Mouse (Mus musculus): Measurements from ENCODE around the gene Rnf5. TPM values are rescaled to one million over a fixed set of nuclear protein-coding genes. Genes with fewer than 3 reads are reported as not detected.

The Rnf5 gene
- polyA plus RNA-seq, 1 experiment from 2014 or later = 202 TPM

GRCm38 (mm10) chr17:34563354-34563753, 40.1 kb downstream of the Rnf5 start:
- 75% methylated on average over 11 of the region's 11 CpGs for WGBS

GRCm38 (mm10) chr17:34562595-34562994, 40.9 kb downstream of the Rnf5 start:
- H3K9me3 ChIP-seq (replicated peaks) = no peaks in the 10 kb centered on the region
- no peaks in the 10 kb centered on the region for H3K36me3 ChIP-seq
- H3K27me3 ChIP-seq (ENCODE audit: low read depth, poor library complexity, severe bottlenecking) = no peaks in the 10 kb centered on the region
- DNase-seq (ENCODE audit: low spot score) = no peak
- 71% methylated on average over 3 of the region's 3 CpGs for WGBS
- H3K27ac ChIP-seq (replicated peaks) = no peak overlapping the region
- peaks cover 15% of the 10 kb centered on the region for H3K4me1 ChIP-seq
- H3K4me3 ChIP-seq = no peak overlapping the region

More at GRCm38 (mm10) chr17:34563354-34563753, 40.1 kb downstream of the Rnf5 start:
- Histone ChIP-seq H3K36me3 (no peaks in the 10 kb centered on the region), H3K27ac (replicated peaks) (no peak overlapping the region), H3K9me3 (replicated peaks) (no peaks in the 10 kb centered on the region), H3K27me3 (ENCODE audit: low read depth, poor library complexity, severe bottlenecking) (no peaks in the 10 kb centered on the region), H3K4me3 (no peak overlapping the region), H3K4me1 (peaks cover 15% of the 10 kb centered on the region)
- DNase-seq (ENCODE audit: low spot score) = no peak

- WGBS = 43% methylated on average over 8 of the region's 8 CpGs
- H3K4me1 ChIP-seq = peaks cover 15% of the 10 kb centered on the region
- H3K27me3 ChIP-seq (ENCODE audit: low read depth, poor library complexity, severe bottlenecking) = no peaks in the 10 kb centered on the region
- no peaks in the 10 kb centered on the region for H3K36me3 ChIP-seq
- DNase-seq (ENCODE audit: low spot score) = no peak
- no peaks in the 10 kb centered on the region for H3K9me3 ChIP-seq (replicated peaks)
- no peak overlapping the region for H3K4me3 ChIP-seq
- H3K27ac ChIP-seq (replicated peaks) = no peak overlapping the region
Observed at GRCm38 (mm10) chr17:34561200-34561599, 42.3 kb downstream of the Rnf5 start.

DNA sequence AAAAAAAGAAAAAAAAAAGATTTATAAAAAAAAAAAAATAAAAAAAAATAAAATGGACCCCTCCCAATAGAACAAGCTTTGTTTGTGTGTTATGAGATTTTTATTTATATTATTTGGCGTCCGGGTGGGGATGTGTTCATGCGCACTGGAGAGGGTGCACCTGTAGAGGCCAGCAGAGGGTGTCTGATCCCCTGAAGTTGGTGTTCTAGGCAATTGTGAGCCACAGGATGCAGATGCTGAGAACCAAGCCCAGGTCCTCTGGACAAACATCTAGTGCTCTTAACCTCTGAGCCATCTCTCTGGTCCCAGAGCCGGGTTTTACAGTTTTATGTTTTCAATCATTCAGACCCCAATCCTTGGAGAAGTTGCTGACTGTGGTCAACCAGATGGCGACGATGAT, 43.1 kb downstream of the Rnf5 start:
- no peak overlapping the region for H3K4me3 ChIP-seq
- peaks cover 15% of the 10 kb centered on the region for H3K4me1 ChIP-seq
- 88% methylated on average over 6 of the region's 6 CpGs for WGBS
- H3K36me3 ChIP-seq = no peaks in the 10 kb centered on the region
- H3K27me3 ChIP-seq (ENCODE audit: low read depth, poor library complexity, severe bottlenecking) = no peaks in the 10 kb centered on the region
- no peaks in the 10 kb centered on the region for H3K9me3 ChIP-seq (replicated peaks)
- DNase-seq (ENCODE audit: low spot score) = no peak
- H3K27ac ChIP-seq (replicated peaks) = no peak overlapping the region

- DNase-seq (ENCODE audit: low spot score) = no peak
Observed at GRCm38 (mm10) chr17:34559895-34560294, 43.6 kb downstream of the Rnf5 start.

DNA sequence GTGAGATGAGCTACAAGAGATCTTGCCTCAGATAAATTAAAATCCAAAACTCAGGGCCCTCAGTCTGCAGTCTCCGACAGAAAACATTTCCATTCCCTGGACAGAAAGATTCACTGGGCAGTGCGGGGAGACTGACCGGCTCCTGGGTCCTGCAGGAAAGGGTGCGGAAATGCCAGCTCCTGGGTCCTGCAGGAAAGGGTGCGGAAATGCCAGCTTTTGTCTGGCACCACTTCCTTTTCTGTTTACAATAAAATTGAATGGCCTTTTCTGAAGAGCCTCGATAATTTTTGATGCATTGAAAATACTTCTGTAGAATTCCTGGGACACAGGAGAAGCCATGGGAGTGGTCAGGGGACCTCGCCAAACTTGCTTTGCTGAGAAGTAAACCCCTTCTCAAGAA, 44.4 kb downstream of the Rnf5 start:
- Histone ChIP-seq H3K27ac (replicated peaks) (no peak overlapping the region), H3K36me3 (no peaks in the 10 kb centered on the region), H3K27me3 (ENCODE audit: low read depth, poor library complexity, severe bottlenecking) (no peaks in the 10 kb centered on the region), H3K4me1 (peaks cover 8% of the 10 kb centered on the region), H3K4me3 (no peak overlapping the region), H3K9me3 (replicated peaks) (no peaks in the 10 kb centered on the region)
- DNase-seq (ENCODE audit: low spot score) = no peak
- 88% methylated on average over 7 of the region's 7 CpGs for WGBS

More at GRCm38 (mm10) chr17:34559895-34560294, 43.6 kb downstream of the Rnf5 start:
- Histone ChIP-seq H3K9me3 (replicated peaks) (no peaks in the 10 kb centered on the region), H3K4me1 (peaks cover 15% of the 10 kb centered on the region), H3K36me3 (no peaks in the 10 kb centered on the region), H3K27ac (replicated peaks) (no peak overlapping the region), H3K27me3 (ENCODE audit: low read depth, poor library complexity, severe bottlenecking) (no peaks in the 10 kb centered on the region), H3K4me3 (no peak overlapping the region)
- 27% methylated on average over 15 of the region's 15 CpGs for WGBS

GRCm38 (mm10) chr17:34557411-34557810, 46.1 kb downstream of the Rnf5 start:
- no peak for DNase-seq (ENCODE audit: low spot score)
- no peaks in the 10 kb centered on the region for H3K36me3 ChIP-seq
- no peaks in the 10 kb centered on the region for H3K9me3 ChIP-seq (replicated peaks)
- no peaks in the 10 kb centered on the region for H3K27me3 ChIP-seq (ENCODE audit: low read depth, poor library complexity, severe bottlenecking)
- WGBS = 79% methylated on average over 11 of the region's 11 CpGs
- H3K4me1 ChIP-seq = peaks cover 5% of the 10 kb centered on the region
- no peak overlapping the region; the same call in 1 of the 2 replicates for H3K27ac ChIP-seq (replicated peaks)
- no peak overlapping the region for H3K4me3 ChIP-seq

- no peaks in the 10 kb centered on the region for H3K27me3 ChIP-seq (ENCODE audit: low read depth, poor library complexity, severe bottlenecking)
- DNase-seq (ENCODE audit: low spot score) = no peak
- WGBS = 87% methylated on average over 8 of the region's 8 CpGs
- H3K4me3 ChIP-seq = no peak overlapping the region
- peaks cover 4% of the 10 kb centered on the region for H3K4me1 ChIP-seq
- no peak overlapping the region for H3K27ac ChIP-seq (replicated peaks)
- no peaks in the 10 kb centered on the region for H3K36me3 ChIP-seq
- H3K9me3 ChIP-seq (replicated peaks) = no peaks in the 10 kb centered on the region
Observed at GRCm38 (mm10) chr17:34556406-34556805, 47.1 kb downstream of the Rnf5 start.

GRCm38 (mm10) chr17:34555483-34555882, 48.0 kb downstream of the Rnf5 start:
- WGBS = 31% methylated on average over 5 of the region's 5 CpGs
- peak; percentile 74 for DNase-seq (ENCODE audit: low spot score)
- no peaks in the 10 kb centered on the region for H3K9me3 ChIP-seq (replicated peaks)
- no peaks in the 10 kb centered on the region for H3K36me3 ChIP-seq
- H3K4me1 ChIP-seq = no peaks in the 10 kb centered on the region
- H3K4me3 ChIP-seq = no peak overlapping the region
- no peak overlapping the region for H3K27ac ChIP-seq (replicated peaks)
- H3K27me3 ChIP-seq (ENCODE audit: low read depth, poor library complexity, severe bottlenecking) = no peaks in the 10 kb centered on the region

Other genes with a start within 250 kb of the Rnf5 start
- 0.04 TPM in 1 of 2 replicates, not detected in the other for gene Btnl2, start 248.9 kb downstream of the Rnf5 start, polyA plus RNA-seq (2016; fragmentation: Nextera tagmentation; extraction: Ambion mirVana)
- not detected in 2 replicates for gene Btnl1, start 226.6 kb downstream of the Rnf5 start, polyA plus RNA-seq (2016; fragmentation: Nextera tagmentation; extraction: Ambion mirVana)
- gene BC051142, start 204.9 kb downstream of the Rnf5 start, polyA plus RNA-seq (2016; fragmentation: Nextera tagmentation; extraction: Ambion mirVana) = 1.8 and 3.1 TPM in 2 replicates
- not detected in 2 replicates for gene Btnl4, start 126.4 kb downstream of the Rnf5 start, polyA plus RNA-seq (2016; fragmentation: Nextera tagmentation; extraction: Ambion mirVana)
- gene Btnl6, start 86.3 kb downstream of the Rnf5 start, polyA plus RNA-seq (2016; fragmentation: Nextera tagmentation; extraction: Ambion mirVana) = not detected in 2 replicates
- gene Notch4, start 39.4 kb downstream of the Rnf5 start, polyA plus RNA-seq (2016; fragmentation: Nextera tagmentation; extraction: Ambion mirVana) = 8.7 and 10.0 TPM in 2 replicates
- gene Gpsm3, start 13.9 kb downstream of the Rnf5 start, polyA plus RNA-seq (2016; fragmentation: Nextera tagmentation; extraction: Ambion mirVana) = 5.3 and 6.6 TPM in 2 replicates
- 17.5 and 17.7 TPM in 2 replicates for gene Pbx2, start 12.4 kb downstream of the Rnf5 start, polyA plus RNA-seq (2016; fragmentation: Nextera tagmentation; extraction: Ambion mirVana)
- 3.1 and 3.2 TPM in 2 replicates for gene Ager, start 5.8 kb downstream of the Rnf5 start, polyA plus RNA-seq (2016; fragmentation: Nextera tagmentation; extraction: Ambion mirVana)
- 66.0 and 70.1 TPM in 2 replicates for gene Agpat1, start 572 bp upstream of the Rnf5 start, polyA plus RNA-seq (2016; fragmentation: Nextera tagmentation; extraction: Ambion mirVana)
- gene Egfl8, start 12.3 kb upstream of the Rnf5 start, polyA plus RNA-seq (2016; fragmentation: Nextera tagmentation; extraction: Ambion mirVana) = 4.3 TPM in 2 replicates
- 22.5 and 23.6 TPM in 2 replicates for gene Ppt2, start 24.8 kb upstream of the Rnf5 start, polyA plus RNA-seq (2016; fragmentation: Nextera tagmentation; extraction: Ambion mirVana)
- 0.54 and 1.2 TPM in 2 replicates for gene Prrt1, start 25.8 kb upstream of the Rnf5 start, polyA plus RNA-seq (2016; fragmentation: Nextera tagmentation; extraction: Ambion mirVana)
- gene Fkbpl, start 41.1 kb upstream of the Rnf5 start, polyA plus RNA-seq (2016; fragmentation: Nextera tagmentation; extraction: Ambion mirVana) = 16.8 and 18.9 TPM in 2 replicates
- gene Atf6b, start 43.5 kb upstream of the Rnf5 start, polyA plus RNA-seq (2016; fragmentation: Nextera tagmentation; extraction: Ambion mirVana) = 111 and 123 TPM in 2 replicates
- not detected in 2 replicates for gene Tnxb, start 66.8 kb upstream of the Rnf5 start, polyA plus RNA-seq (2016; fragmentation: Nextera tagmentation; extraction: Ambion mirVana)
- not detected in 2 replicates for gene C4b, start 140.2 kb upstream of the Rnf5 start, polyA plus RNA-seq (2016; fragmentation: Nextera tagmentation; extraction: Ambion mirVana)
- not detected in 2 replicates for gene Cyp21a1, start 200.9 kb upstream of the Rnf5 start, polyA plus RNA-seq (2016; fragmentation: Nextera tagmentation; extraction: Ambion mirVana)
- 30.2 and 30.6 TPM in 2 replicates for gene Stk19, start 233.3 kb upstream of the Rnf5 start, polyA plus RNA-seq (2016; fragmentation: Nextera tagmentation; extraction: Ambion mirVana)
- gene Dxo, start 233.3 kb upstream of the Rnf5 start, polyA plus RNA-seq (2016; fragmentation: Nextera tagmentation; extraction: Ambion mirVana) = 81.2 and 88.1 TPM in 2 replicates
- gene Skiv2l, start 246.5 kb upstream of the Rnf5 start, polyA plus RNA-seq (2016; fragmentation: Nextera tagmentation; extraction: Ambion mirVana) = 57.8 and 62.4 TPM in 2 replicates
- gene Nelfe, start 246.7 kb upstream of the Rnf5 start, polyA plus RNA-seq (2016; fragmentation: Nextera tagmentation; extraction: Ambion mirVana) = 137 and 139 TPM in 2 replicates

Data from midbrain, embryonic 10.5 days (tissue).